Mouse (Mus musculus) adrenal gland, postnatal 10 days (tissue): ENCODE data around the gene Mknk1. TPM values are rescaled to one million over a fixed set of nuclear protein-coding genes. Genes with fewer than 3 reads are reported as not detected.
A peak's percentile ranks its signal among the peaks of the same experiment; 100 is the strongest.

ENCODE experiments used
- DNase-seq: peaks from one replicate; pipeline ENCODE4 v3.0.0; 2021; ENCODE audit warnings: mixed read lengths
- total RNA-seq, 2 experiments: library from RNA; stranded (reverse); gene quantifications; 2 replicates each; pipeline ENCODE4 v1.2.3; 2021

Gene Mknk1
- total RNA-seq, 2 experiments from 2014 or later: 30.4 to 43.9 TPM

- no peak for DNase-seq
These were observed 7.7 kb downstream of the Mknk1 start for GRCm38 (mm10) chr4:115846656-115847055.

- DNase-seq: no peak
These were observed 8.4 kb downstream of the Mknk1 start for GRCm38 (mm10) chr4:115847377-115847776.

GRCm38 (mm10) chr4:115848083-115848482, 9.1 kb downstream of the Mknk1 start:
- DNase-seq: no peak

- no peak for DNase-seq
These were observed 10.1 kb downstream of the Mknk1 start for GRCm38 (mm10) chr4:115848990-115849677.

GRCm38 (mm10) chr4:115850111-115850510, 11.1 kb downstream of the Mknk1 start:
- no peak for DNase-seq

- no peak for DNase-seq
These were observed 11.6 kb downstream of the Mknk1 start for GRCm38 (mm10) chr4:115850631-115851030.

GRCm38 (mm10) chr4:115851569-115851968, 12.6 kb downstream of the Mknk1 start:
- no peak for DNase-seq

- DNase-seq: no peak
These were observed 16.1 kb downstream of the Mknk1 start for GRCm38 (mm10) chr4:115855100-115855499.

GRCm38 (mm10) chr4:115855609-115856008, 16.6 kb downstream of the Mknk1 start:
- no peak for DNase-seq

GRCm38 (mm10) chr4:115856282-115856681, 17.3 kb downstream of the Mknk1 start:
- DNase-seq: no peak

- DNase-seq: no peak
These were observed 18.4 kb downstream of the Mknk1 start for GRCm38 (mm10) chr4:115857293-115857883.

GRCm38 (mm10) chr4:115863352-115863751, 24.4 kb downstream of the Mknk1 start:
- no peak for DNase-seq

GRCm38 (mm10) chr4:115863880-115864279, 24.9 kb downstream of the Mknk1 start:
- DNase-seq: no peak

- DNase-seq: no peak
These were observed 30.7 kb downstream of the Mknk1 start for GRCm38 (mm10) chr4:115869512-115870210.

GRCm38 (mm10) chr4:115873231-115873630, 34.2 kb downstream of the Mknk1 start:
- no peak for DNase-seq

GRCm38 (mm10) chr4:115878216-115878678, 39.2 kb downstream of the Mknk1 start:
- DNase-seq: no peak

- no peak for DNase-seq
These were observed 39.8 kb downstream of the Mknk1 start for GRCm38 (mm10) chr4:115878828-115879227.

- no peak for DNase-seq
These were observed 42.2 kb downstream of the Mknk1 start for GRCm38 (mm10) chr4:115881183-115881582.

GRCm38 (mm10) chr4:115882195-115882594, 43.2 kb downstream of the Mknk1 start:
- DNase-seq: no peak

GRCm38 (mm10) chr4:115884022-115884421, 45.0 kb downstream of the Mknk1 start, which contains the start of gene Kncn:
Gene Kncn (plus strand): TSS chr4:115884400.
- no peak for DNase-seq

- no peak for DNase-seq
These were observed 46.8 kb downstream of the Mknk1 start for GRCm38 (mm10) chr4:115885846-115886245.

GRCm38 (mm10) chr4:115886875-115887274, 47.9 kb downstream of the Mknk1 start:
- peak; percentile 28 for DNase-seq

GRCm38 (mm10) chr4:115890066-115890465, 51.1 kb downstream of the Mknk1 start:
- DNase-seq: no peak
